Mouse (Mus musculus) c-Kit-positive CD71-positive TER-119-positive erythroid progenitor cells, embryonic 14.5 days (primary cell): ENCODE measurements at regions not wholly inside any gene's neighbourhood (a gene's known extent, or its start where the extent isn't known, plus 50 kb on each side); places are given as distances from the start of the nearest gene placed in this dataset.
"Not testable (repeated sequence)": the region's sequence is repeated elsewhere in the genome, so short reads cannot be mapped to it uniquely, and the experiment has no call there.

Experiments
- DNase-seq: peaks from one replicate; pipeline ENCODE4 v3.0.0-alpha.2; 2013; ENCODE audit warnings: low spot score

GRCm38 (mm10) chr3:15016621-15017020 is 130.5 kb downstream of the Car2 start:
- no peak for DNase-seq

- no peak for DNase-seq
Measured at GRCm38 (mm10) chr3:15022773-15023172, 136.7 kb downstream of the Car2 start.

- no peak for DNase-seq
Measured at GRCm38 (mm10) chr3:15040866-15041528, 154.9 kb downstream of the Car2 start.

GRCm38 (mm10) chr3:15053968-15054367 is 167.9 kb downstream of the Car2 start:
- DNase-seq, result no peak

GRCm38 (mm10) chr3:15055516-15056256 is 169.6 kb downstream of the Car2 start:
- DNase-seq, result not testable (repeated sequence)

- DNase-seq, result not testable (repeated sequence)
Measured at GRCm38 (mm10) chr3:15056788-15057585, 170.9 kb downstream of the Car2 start.

- DNase-seq, result no peak
Measured at GRCm38 (mm10) chr3:15065681-15066080, 179.6 kb downstream of the Car2 start.

- no peak for DNase-seq
Measured at GRCm38 (mm10) chr3:15068256-15068655, 182.2 kb downstream of the Car2 start.

GRCm38 (mm10) chr3:15071030-15071883 is 185.2 kb downstream of the Car2 start:
- no peak for DNase-seq

GRCm38 (mm10) chr3:15073405-15073804 is 187.3 kb downstream of the Car2 start:
- DNase-seq, result no peak

GRCm38 (mm10) chr3:15073847-15074246 is 187.8 kb downstream of the Car2 start:
- DNase-seq, result no peak

GRCm38 (mm10) chr3:15074949-15075348 is 188.9 kb downstream of the Car2 start:
- no peak for DNase-seq

- DNase-seq, result no peak
Measured at GRCm38 (mm10) chr3:15090124-15090523, 204.1 kb downstream of the Car2 start.

- no peak for DNase-seq
Measured at GRCm38 (mm10) chr3:15098206-15098817, 212.2 kb downstream of the Car2 start.

- DNase-seq, result no peak
Measured at GRCm38 (mm10) chr3:15098981-15099380, 212.9 kb downstream of the Car2 start.

- no peak for DNase-seq
Measured at GRCm38 (mm10) chr3:15105627-15106026, 219.6 kb downstream of the Car2 start.

GRCm38 (mm10) chr3:15106281-15106680 is 220.2 kb downstream of the Car2 start:
- DNase-seq, result no peak

GRCm38 (mm10) chr3:15107301-15107700 is 221.2 kb downstream of the Car2 start:
- no peak for DNase-seq

- DNase-seq, result no peak
Measured at GRCm38 (mm10) chr3:15108239-15108934, 222.3 kb downstream of the Car2 start.

- no peak for DNase-seq
Measured at GRCm38 (mm10) chr3:15110037-15110748, 221.9 kb downstream of the Gm9733 start.
